Comparison of ENCODE assay signal across 24 mouse cellular contexts in the genomic region with DNA sequence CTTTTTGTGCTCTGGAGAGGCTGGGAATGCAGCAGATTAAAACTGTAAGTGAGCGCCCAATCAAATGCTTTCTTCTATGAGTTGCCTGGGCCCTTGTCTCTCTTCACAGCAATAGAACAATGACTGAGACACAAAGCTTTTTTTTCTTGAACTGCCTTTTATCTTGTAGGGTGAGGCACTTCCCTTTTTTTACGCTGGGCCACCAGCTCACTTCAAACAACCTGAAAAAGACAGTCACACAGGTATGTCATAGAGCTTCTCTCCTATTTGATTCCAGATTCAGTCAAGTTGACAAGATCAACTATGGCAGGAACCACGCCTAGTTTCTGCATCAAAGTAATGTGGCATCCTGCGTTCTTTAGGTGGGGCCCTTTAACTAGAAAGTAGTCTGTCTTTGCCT.
DNase-seq lines count a peak whose midpoint lies in the region; ATAC-seq and TF ChIP-seq lines count a peak whose summit lies in the region.
"Had no signal": no experiment of that assay in that cellular context is flagged by ENCODE, and none has a peak within 500 bp of the region (broad histone marks: within the 10 kb centered on the region; RNA-seq: fewer than 3 reads in every experiment).

No protein-coding gene starts in this region.

- H3K4me2 ChIP-seq in kidney, embryonic 16.5 days (replicated peaks; ENCODE audit: low read depth, low read length), result no peak overlapping the region
- H3K4me2 ChIP-seq: embryonic facial prominence, embryonic 12.5 days; embryonic facial prominence, embryonic 15.5 days; heart, embryonic 11.5 days; hindbrain, embryonic 14.5 days had no signal

- no peak overlapping the region for H3K4me3 ChIP-seq in heart, embryonic 10.5 days
- no peak overlapping the region for H3K4me3 ChIP-seq in G1E (ENCODE audit: low read depth, low read length)
- H3K4me3 ChIP-seq in kidney, embryonic 16.5 days (ENCODE audit: low read length), result no peak overlapping the region
- H3K4me3 ChIP-seq: embryonic facial prominence, embryonic 12.5 days; embryonic facial prominence, embryonic 15.5 days; heart, adult 2 months had no signal

- H3K9ac ChIP-seq in kidney, embryonic 16.5 days (replicated peaks; ENCODE audit: low read length), result no peak overlapping the region
- H3K9ac ChIP-seq: embryonic facial prominence, embryonic 12.5 days; embryonic facial prominence, embryonic 15.5 days; hindbrain, embryonic 14.5 days had no signal

- H3K36me3 ChIP-seq in heart, embryonic 10.5 days, result no peaks in the 10 kb centered on the region
- no peaks in the 10 kb centered on the region for H3K36me3 ChIP-seq in G1E (replicated peaks)
- no peaks in the 10 kb centered on the region for H3K36me3 ChIP-seq in kidney, embryonic 16.5 days (ENCODE audit: insufficient read depth, low read length)
- H3K36me3 ChIP-seq: embryonic facial prominence, embryonic 12.5 days; embryonic facial prominence, embryonic 15.5 days had no signal

- no peaks in the 10 kb centered on the region for H3K9me3 ChIP-seq in heart, embryonic 10.5 days
- peaks cover 19% of the 10 kb centered on the region for H3K9me3 ChIP-seq in G1E (replicated peaks)
- no peaks in the 10 kb centered on the region for H3K9me3 ChIP-seq in kidney, embryonic 16.5 days (ENCODE audit: low read length)
- H3K9me3 ChIP-seq: embryonic facial prominence, embryonic 12.5 days; embryonic facial prominence, embryonic 15.5 days had no signal

- 0 out of 2 replicates have a peak, but pooled peaks have one; percentile 40 for ATAC-seq in G1E (ENCODE audit: extremely low read depth, insufficient number of reproducible peaks, low FRiP score, poor library complexity, severe bottlenecking)
- ATAC-seq in kidney, embryonic 16.5 days (ENCODE audit: low FRiP score, low TSS enrichment), result no peak
- ATAC-seq: forebrain, embryonic 14.5 days; hindbrain, postnatal 0 days; inflammation-experienced regulatory T-cells, adult 6 months; intestine, embryonic 16.5 days had no signal

- H3K27me3 ChIP-seq in heart, embryonic 10.5 days (ENCODE audit: insufficient read depth, poor library complexity, severe bottlenecking), result no peaks in the 10 kb centered on the region
- no peaks in the 10 kb centered on the region for H3K27me3 ChIP-seq in G1E (ENCODE audit: insufficient read depth, low read length)
- no peaks in the 10 kb centered on the region for H3K27me3 ChIP-seq in kidney, embryonic 16.5 days (ENCODE audit: insufficient read depth, low read length)
- H3K27me3 ChIP-seq: CH12.LX; embryonic facial prominence, embryonic 12.5 days; embryonic facial prominence, embryonic 15.5 days had no signal

- DNase-seq in heart, adult 11 months, result peak; percentile 63
- DNase-seq in heart, embryonic 10.5 days (ENCODE audit: low spot score), result no peak
- no peak for DNase-seq in G1E (ENCODE audit: low spot score)
- peak; percentile 4 for DNase-seq in T-cell, adult 2 months (ENCODE audit: low spot score)
- DNase-seq in right cerebral cortex, postnatal 10 days (ENCODE audit: low spot score in 2 of 2), result no peak
- DNase-seq: adrenal gland, adult 2 months; adrenal gland, postnatal 14 days; cerebellum, adult 11 months; cerebellum, adult 2 months; cerebellum, adult 9-11 months; cerebellum, postnatal 25 days; gastrocnemius, postnatal 25 days; heart, adult 2 months; kidney, adult 18-20 months had no signal

- no peak overlapping the region for H3K27ac ChIP-seq in heart, embryonic 10.5 days
- no peak overlapping the region for H3K27ac ChIP-seq in kidney, embryonic 16.5 days (ENCODE audit: low read length)
- H3K27ac ChIP-seq: embryonic facial prominence, embryonic 12.5 days; embryonic facial prominence, embryonic 15.5 days; heart, adult 2 months; hindbrain, embryonic 14.5 days; hindbrain, postnatal 0 days had no signal

- H3K4me1 ChIP-seq in heart, embryonic 10.5 days, result peaks cover 2% of the 10 kb centered on the region
- H3K4me1 ChIP-seq in G1E (ENCODE audit: insufficient read depth, low read depth, low read length), result no peaks in the 10 kb centered on the region
- no peaks in the 10 kb centered on the region for H3K4me1 ChIP-seq in kidney, embryonic 16.5 days (ENCODE audit: insufficient read depth, low read length)
- H3K4me1 ChIP-seq: embryonic facial prominence, embryonic 12.5 days had no signal

- WGBS in heart, embryonic 10.5 days, result 73% methylated on average over 4 of the region's 4 CpGs
- 86% methylated on average over 4 of the region's 4 CpGs for WGBS in kidney, embryonic 16.5 days

- no peak for TF ChIP-seq CTCF in G1E (IDR thresholded peaks at IDR 0.05; ENCODE audit: low read depth, low read length)

Comparison
In these comparisons a context has a peak if more than half of its experiments do, and no peak if none do; other contexts are left out.
1. DNase-seq: peak in heart, adult 11 months (single experiment) and T-cell, adult 2 months (single experiment); none in heart, embryonic 10.5 days (single experiment), G1E (single experiment) and right cerebral cortex, postnatal 10 days (0 of 2).